Mouse (Mus musculus): ENCODE data around the gene Plch1. TPM values are rescaled to one million over a fixed set of nuclear protein-coding genes. Genes with fewer than 3 reads are reported as not detected.

The Plch1 gene
- polyA plus RNA-seq, 1 experiment from 2014 or later: 20.4 TPM

DNA sequence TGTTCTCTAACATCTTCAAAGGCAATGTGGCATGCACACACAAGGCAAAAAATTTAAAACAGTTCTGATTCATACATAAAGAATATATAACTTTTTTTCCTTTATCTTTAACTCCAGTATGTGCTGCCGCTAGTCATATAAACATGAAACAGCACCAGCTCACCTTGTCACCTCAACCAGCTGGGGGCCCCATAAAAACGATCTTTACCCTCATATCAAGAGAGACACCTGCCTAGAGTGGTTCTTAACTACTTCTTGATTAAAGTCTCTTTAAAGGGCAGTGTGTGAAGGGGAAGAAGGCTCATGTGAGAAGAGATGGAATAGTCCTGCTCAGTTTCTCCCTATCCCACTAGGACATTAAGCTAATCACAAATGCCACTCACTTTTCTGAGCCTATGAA is 205.6 kb downstream of the Plch1 start:
- no peaks in the 10 kb centered on the region for H3K4me1 ChIP-seq (ENCODE audit: control insufficient read depth, insufficient read depth, low read length)
- peaks cover 4% of the 10 kb centered on the region; the same call in 1 of the 2 replicates for H3K36me3 ChIP-seq (ENCODE audit: control insufficient read depth, insufficient read depth, low read length)
- no peaks in the 10 kb centered on the region for H3K27me3 ChIP-seq (ENCODE audit: control insufficient read depth, insufficient read depth, low read length)
- ATAC-seq (ENCODE audit: low FRiP score, low TSS enrichment): no peak
- no peak overlapping the region for H3K4me2 ChIP-seq (replicated peaks; ENCODE audit: low read depth, low read length)
- H3K9ac ChIP-seq (ENCODE audit: low read depth, low read length): no peak overlapping the region
- 83% methylated on average over 2 of the region's 2 CpGs for WGBS
- no peak overlapping the region for H3K27ac ChIP-seq (ENCODE audit: low read depth, low read length)
- H3K9me3 ChIP-seq (ENCODE audit: control insufficient read depth, low read length): no peaks in the 10 kb centered on the region
- H3K4me3 ChIP-seq (ENCODE audit: low read length): no peak overlapping the region

DNA sequence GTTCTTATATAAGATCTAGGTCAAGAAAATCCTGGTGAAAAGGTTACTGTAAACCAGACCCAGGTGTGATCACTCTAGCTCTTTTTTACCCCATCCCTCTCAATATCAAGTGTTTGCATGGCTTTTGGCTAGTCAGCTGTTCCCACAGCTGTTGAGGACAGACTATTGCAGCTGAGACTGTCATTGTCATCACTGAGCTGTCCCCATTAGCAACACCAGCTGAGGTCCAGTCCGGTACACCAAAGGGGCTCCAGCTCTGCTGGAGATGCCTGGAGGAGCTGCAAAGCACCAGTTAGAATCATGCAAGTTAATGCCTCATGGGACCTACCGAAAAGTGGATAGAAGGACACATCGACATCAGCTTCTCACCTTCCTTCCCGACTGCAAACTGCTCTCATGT is 206.5 kb downstream of the Plch1 start:
- no peak for ATAC-seq (ENCODE audit: low FRiP score, low TSS enrichment)
- H3K9me3 ChIP-seq (ENCODE audit: control insufficient read depth, low read length): no peaks in the 10 kb centered on the region

DNA sequence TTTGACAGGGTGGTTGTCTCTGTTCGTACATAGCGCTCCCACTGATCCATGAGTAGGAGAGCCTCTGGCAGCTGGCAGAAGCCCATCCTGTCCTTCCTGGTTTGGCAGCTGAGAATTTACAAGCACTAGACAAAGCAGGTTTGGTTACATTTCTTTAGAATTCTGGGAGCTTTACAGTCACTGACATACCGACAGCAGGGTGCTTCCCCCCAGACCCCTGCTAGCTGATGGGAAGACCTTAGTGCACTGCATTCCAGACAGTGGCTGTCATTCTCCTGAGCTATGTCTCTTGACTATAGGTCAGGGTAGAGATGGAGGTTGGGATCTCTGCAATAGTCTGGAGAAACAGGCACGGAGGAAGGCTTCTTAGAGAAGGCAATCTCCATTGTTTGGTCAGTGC is 230.5 kb downstream of the Plch1 start:
- no peak overlapping the region for H3K9ac ChIP-seq (ENCODE audit: low read depth, low read length)
- WGBS: 49% methylated on average over 4 of the region's 4 CpGs
- H3K9me3 ChIP-seq (ENCODE audit: control insufficient read depth, low read length): no peaks in the 10 kb centered on the region
- no peaks in the 10 kb centered on the region for H3K27me3 ChIP-seq (ENCODE audit: control insufficient read depth, insufficient read depth, low read length)
- no peaks in the 10 kb centered on the region for H3K36me3 ChIP-seq (ENCODE audit: control insufficient read depth, insufficient read depth, low read length)
- ATAC-seq (ENCODE audit: low FRiP score, low TSS enrichment): no peak
- no peaks in the 10 kb centered on the region for H3K4me1 ChIP-seq (ENCODE audit: control insufficient read depth, insufficient read depth, low read length)
- H3K27ac ChIP-seq (ENCODE audit: low read depth, low read length): no peak overlapping the region
- H3K4me3 ChIP-seq (ENCODE audit: low read length): no peak overlapping the region
- H3K4me2 ChIP-seq (replicated peaks; ENCODE audit: low read depth, low read length): no peak overlapping the region

More for the DNA sequence above, 206.5 kb downstream of the Plch1 start:
- WGBS: 92% methylated on average over 4 of the region's 4 CpGs
- Histone ChIP-seq H3K27me3 (ENCODE audit: control insufficient read depth, insufficient read depth, low read length) (no peaks in the 10 kb centered on the region), H3K36me3 (ENCODE audit: control insufficient read depth, insufficient read depth, low read length) (no peaks in the 10 kb centered on the region), H3K4me3 (ENCODE audit: low read length) (no peak overlapping the region), H3K9ac (ENCODE audit: low read depth, low read length) (no peak overlapping the region), H3K4me2 (replicated peaks; ENCODE audit: low read depth, low read length) (no peak overlapping the region), H3K27ac (ENCODE audit: low read depth, low read length) (no peak overlapping the region), H3K4me1 (ENCODE audit: control insufficient read depth, insufficient read depth, low read length) (no peaks in the 10 kb centered on the region)

DNA sequence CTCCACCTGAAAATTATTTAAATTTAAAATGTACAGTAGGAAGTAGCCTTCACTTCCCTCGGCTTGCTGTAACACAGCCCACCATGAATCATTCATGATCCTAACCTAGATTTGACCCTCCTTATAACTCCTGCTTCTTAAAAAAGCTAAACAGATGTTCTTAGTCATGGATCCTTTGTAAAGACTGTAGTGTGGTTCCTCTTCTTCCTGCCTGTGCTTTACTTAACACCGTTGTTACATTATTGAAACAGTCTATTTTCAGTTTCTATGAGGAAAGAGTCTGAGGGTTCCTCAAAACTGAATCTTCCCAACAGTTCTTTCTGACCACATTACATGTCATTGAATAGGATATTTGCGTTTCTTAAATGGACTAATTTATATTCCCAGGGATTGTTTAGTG is 234.0 kb downstream of the Plch1 start:
- Histone ChIP-seq H3K27ac (ENCODE audit: low read depth, low read length) (no peak overlapping the region), H3K27me3 (ENCODE audit: control insufficient read depth, insufficient read depth, low read length) (no peaks in the 10 kb centered on the region), H3K9me3 (ENCODE audit: control insufficient read depth, low read length) (no peaks in the 10 kb centered on the region), H3K4me2 (replicated peaks; ENCODE audit: low read depth, low read length) (no peak overlapping the region), H3K4me3 (ENCODE audit: low read length) (no peak overlapping the region), H3K9ac (ENCODE audit: low read depth, low read length) (no peak overlapping the region), H3K4me1 (ENCODE audit: control insufficient read depth, insufficient read depth, low read length) (no peaks in the 10 kb centered on the region), H3K36me3 (ENCODE audit: control insufficient read depth, insufficient read depth, low read length) (no peaks in the 10 kb centered on the region)
- WGBS: 48% methylated on average over 3 of the region's 3 CpGs
- ATAC-seq (ENCODE audit: low FRiP score, low TSS enrichment): no peak

DNA sequence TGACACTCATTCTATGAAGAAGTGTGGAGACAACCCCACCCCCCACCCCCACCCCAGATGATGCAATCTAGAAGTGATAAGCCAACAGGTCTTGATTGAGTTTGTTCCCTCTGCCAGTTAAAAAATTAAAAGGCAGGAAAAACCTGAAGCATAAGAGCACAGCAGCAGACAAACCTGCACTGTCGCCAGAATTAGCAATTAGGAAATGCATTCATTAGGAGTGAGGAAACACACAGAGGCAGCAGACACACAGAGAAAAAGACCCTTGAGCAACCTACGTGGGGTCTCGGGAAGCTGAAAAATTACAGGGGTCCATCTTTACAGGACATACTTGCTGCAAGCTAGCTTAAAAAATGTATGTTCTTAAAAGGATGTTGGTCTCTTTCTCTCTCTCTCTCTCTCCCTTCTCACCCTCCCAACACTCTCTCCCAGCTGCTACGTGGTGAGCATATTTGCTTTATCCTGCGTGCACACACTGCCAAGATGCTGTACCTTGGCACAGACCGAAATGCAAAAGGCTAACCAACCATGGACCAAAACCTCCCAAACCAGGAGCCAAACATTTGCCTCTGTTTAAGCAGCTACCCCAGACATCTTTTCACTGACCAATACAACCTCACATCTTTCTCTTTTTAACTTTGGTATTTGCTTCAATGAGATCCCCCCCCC is 234.6 kb downstream of the Plch1 start:
- Histone ChIP-seq H3K9me3 (ENCODE audit: control insufficient read depth, low read length) (no peaks in the 10 kb centered on the region), H3K27ac (ENCODE audit: low read depth, low read length) (no peak overlapping the region), H3K9ac (ENCODE audit: low read depth, low read length) (no peak overlapping the region), H3K4me2 (replicated peaks; ENCODE audit: low read depth, low read length) (no peak overlapping the region), H3K36me3 (ENCODE audit: control insufficient read depth, insufficient read depth, low read length) (no peaks in the 10 kb centered on the region), H3K27me3 (ENCODE audit: control insufficient read depth, insufficient read depth, low read length) (no peaks in the 10 kb centered on the region), H3K4me1 (ENCODE audit: control insufficient read depth, insufficient read depth, low read length) (no peaks in the 10 kb centered on the region), H3K4me3 (ENCODE audit: low read length) (no peak overlapping the region)
- WGBS: 69% methylated on average over 6 of the region's 6 CpGs
- ATAC-seq (ENCODE audit: low FRiP score, low TSS enrichment): no peak

Other genes starting within 250 kb of the Plch1 start
- 5.1 and 5.7 TPM in 2 replicates for gene E130311K13Rik, start 30.0 kb upstream of the Plch1 start, polyA plus RNA-seq (2014; fragmentation: Nextera tagmentation; extraction: Ambion mirVana)
- 14.3 and 22.1 TPM in 2 replicates for gene Slc33a1, start 65.3 kb upstream of the Plch1 start, polyA plus RNA-seq (2014; fragmentation: Nextera tagmentation; extraction: Ambion mirVana)
- gene Gmps, start 76.6 kb upstream of the Plch1 start, polyA plus RNA-seq (2014; fragmentation: Nextera tagmentation; extraction: Ambion mirVana): 45.3 and 62.6 TPM in 2 replicates
- gene Vmn2r1, start 182.1 kb upstream of the Plch1 start, polyA plus RNA-seq (2014; fragmentation: Nextera tagmentation; extraction: Ambion mirVana): 0.03 and 0.11 TPM in 2 replicates
- not detected in 2 replicates for gene Vmn2r2, start 242.5 kb upstream of the Plch1 start, polyA plus RNA-seq (2014; fragmentation: Nextera tagmentation; extraction: Ambion mirVana)

Measured in kidney, embryonic 14.5 days (tissue).